Mouse (Mus musculus) lung, postnatal 0 days (tissue): ENCODE results near the gene Inhbc. TPM values are rescaled to one million over a fixed set of nuclear protein-coding genes. Genes with fewer than 3 reads are reported as not detected.

Experiments
- ATAC-seq: fragments of 200-750 bp; cut with Nextera tagmentation; 2 replicates; pipeline ENCODE4 v1.8.0; 2017; ENCODE audit warnings: moderate library complexity
- DNase-seq: peaks from one replicate; pipeline ENCODE4 v3.0.0-alpha.2; 2016; ENCODE audit warnings: low spot score
- H3K27ac ChIP-seq: fragments of 300-500 bp; sonication (generic); 2 replicates; pipeline ENCODE4 v1.5.1; 2014; ENCODE audit warnings: antibody characterized with exemption, mild to moderate bottlenecking, low read length, mixed read lengths
- H3K27me3 ChIP-seq: fragments of 300-500 bp; sonication (generic); replicated peaks from 2 replicates; pipeline ENCODE4 v1.6.1; 2014; ENCODE audit warnings: low read length, mixed read lengths; ENCODE audit not compliant: insufficient read depth
- H3K36me3 ChIP-seq: fragments of 300-500 bp; sonication (generic); 2 replicates; pipeline ENCODE4 v1.6.1; 2014; ENCODE audit warnings: low read length, mixed read lengths; ENCODE audit not compliant: insufficient read depth
- H3K4me1 ChIP-seq: fragments of 300-500 bp; sonication (generic); 2 replicates; pipeline ENCODE4 v1.6.1; 2014; ENCODE audit warnings: antibody characterized with exemption, low read depth, low read length, mixed read lengths; ENCODE audit not compliant: insufficient read depth
- H3K4me2 ChIP-seq: fragments of 300-500 bp; sonication (generic); replicated peaks from 2 replicates; pipeline ENCODE4 v1.6.1; 2014; ENCODE audit warnings: low read depth, mild to moderate bottlenecking, low read length, moderate library complexity, mixed read lengths
- H3K4me3 ChIP-seq: fragments of 300-500 bp; sonication (generic); 2 replicates; pipeline ENCODE4 v1.5.1; 2014; ENCODE audit warnings: low read depth, low read length
- H3K9ac ChIP-seq: fragments of 300-500 bp; sonication (generic); replicated peaks from 2 replicates; pipeline ENCODE4 v1.6.1; 2014; ENCODE audit warnings: low read depth, mild to moderate bottlenecking
- H3K9me3 ChIP-seq: fragments of 300-500 bp; sonication (generic); 2 replicates; pipeline ENCODE4 v1.6.1; 2016; ENCODE audit warnings: low read length, mixed read lengths
- CTCF ChIP-seq: IDR thresholded peaks from 2 replicates; pipeline ENCODE4 v1.5.1; 2016; ENCODE audit warnings: antibody characterized with exemption, mild to moderate bottlenecking
- EP300 ChIP-seq: IDR thresholded peaks from 2 replicates; pipeline ENCODE4 v1.6.1; 2016; ENCODE audit warnings: antibody characterized with exemption, mild to moderate bottlenecking, control low read depth
- WGBS: fragments of 180-500 bp; shearing (Covaris S2); extraction: QIAGEN DNeasy Blood & Tissue Kit; methylation state at CpG from one replicate; pipeline ENCODE4 v1.1.7; 2014; 5-methylcytosine and 5-hydroxymethylcytosine counted together
- polyA plus RNA-seq: library from polyadenylated mRNA; unstranded; fragments of >200 nt; fragmentation: Nextera tagmentation; extraction: Ambion mirVana; gene quantifications from 2 replicates; pipeline ENCODE4 v1.2.1, GENCODE M21; 2015

Gene Inhbc
- polyA plus RNA-seq, 1 experiment from 2014 or later = not detected

DNA sequence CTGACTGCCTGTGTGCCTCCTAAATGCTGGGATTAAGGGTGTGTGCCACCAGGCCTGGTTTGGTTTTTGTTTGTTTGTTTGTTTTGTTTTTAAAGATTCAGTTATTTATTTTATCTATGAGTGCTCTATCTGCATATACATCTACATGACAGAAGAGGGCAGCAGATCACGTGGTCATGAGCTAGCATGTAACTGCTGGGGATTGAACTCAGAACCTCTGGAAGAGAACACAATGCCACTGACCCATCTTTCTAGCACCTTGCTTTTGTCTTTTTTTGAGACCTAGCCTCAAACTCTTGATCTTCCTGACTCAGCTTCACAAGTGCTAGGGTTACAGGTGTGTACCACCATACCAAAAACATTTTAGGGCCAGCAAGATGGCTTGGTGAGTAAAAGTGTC, 35.0 kb downstream of the Inhbc start:
- Histone ChIP-seq H3K9ac (no peak overlapping the region), H3K4me1 (peaks cover 4% of the 10 kb centered on the region)

DNA sequence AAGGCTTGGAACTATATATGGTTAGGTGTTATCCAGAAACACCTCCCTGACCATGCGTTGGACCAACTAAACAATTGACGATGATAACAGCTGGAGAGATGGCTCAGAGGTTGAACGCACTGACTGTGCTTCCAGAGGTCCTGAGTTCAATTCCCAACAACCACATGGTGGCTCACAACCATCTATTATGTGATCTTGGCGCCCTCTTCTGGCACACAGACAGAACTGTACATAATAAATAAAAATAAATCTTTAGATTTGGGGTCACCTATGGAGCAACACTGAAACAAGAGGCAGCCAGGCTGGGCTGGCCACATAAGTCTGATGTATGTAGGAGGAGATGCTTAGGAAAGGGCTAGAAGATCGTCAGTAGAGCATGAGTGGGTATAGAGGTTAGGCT, 37.1 kb downstream of the Inhbc start:
- Histone ChIP-seq H3K9ac (no peak overlapping the region), H3K27ac (no peak overlapping the region), H3K4me1 (no peaks in the 10 kb centered on the region), H3K9me3 (no peaks in the 10 kb centered on the region), H3K4me2 (no peak overlapping the region), H3K36me3 (no peaks in the 10 kb centered on the region), H3K27me3 (peaks cover 14% of the 10 kb centered on the region; the same call in 1 of the 2 replicates), H3K4me3 (no peak overlapping the region)
- DNase-seq (no peak), ATAC-seq (no peak)
- TF ChIP-seq EP300 = no peak
- TF ChIP-seq CTCF = peak; percentile 47
- WGBS = 67% methylated on average over 5 of the region's 5 CpGs

More for the DNA sequence above, 35.0 kb downstream of the Inhbc start:
- WGBS = 58% methylated on average over 1 of the region's 1 CpGs
- TF ChIP-seq EP300 (no peak), CTCF (no peak)
- Histone ChIP-seq H3K9me3 (no peaks in the 10 kb centered on the region), H3K27ac (no peak overlapping the region), H3K4me3 (no peak overlapping the region), H3K36me3 (no peaks in the 10 kb centered on the region), H3K4me2 (no peak overlapping the region), H3K27me3 (peaks cover 14% of the 10 kb centered on the region; the same call in 1 of the 2 replicates)
- DNase-seq (no peak), ATAC-seq (no peak)

DNA sequence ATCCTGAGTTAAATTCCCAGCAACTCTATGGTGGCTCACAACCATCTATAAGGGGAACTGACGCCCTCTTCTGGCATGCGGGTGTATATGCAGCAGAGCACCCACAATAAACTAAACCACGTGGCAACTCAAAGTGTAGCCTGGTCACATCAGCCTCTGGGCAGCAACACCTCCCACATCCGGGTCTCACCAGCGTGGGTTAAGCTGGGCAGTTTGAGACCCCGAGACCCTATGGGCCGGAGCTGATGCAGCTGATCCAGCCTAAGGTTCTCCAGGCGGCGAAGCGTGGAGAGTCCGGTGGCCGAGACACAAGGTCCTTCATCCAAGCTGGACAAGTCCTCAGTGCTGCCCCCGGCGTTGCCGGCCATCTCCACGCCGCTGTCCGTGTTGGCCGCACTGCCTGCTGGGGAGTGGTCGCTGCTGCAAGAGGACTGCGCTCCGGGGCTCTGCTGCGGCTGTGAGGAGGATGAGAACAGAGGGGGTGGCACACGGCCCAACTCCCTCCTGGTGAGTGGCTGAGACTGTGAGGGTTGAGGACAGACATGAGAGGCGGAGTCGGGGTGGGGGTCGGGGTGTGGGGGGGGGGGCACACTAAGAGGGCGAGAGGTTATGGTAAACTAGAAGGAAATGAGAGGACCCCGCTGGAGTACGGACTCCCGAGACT, 37.9 kb downstream of the Inhbc start:
- no peak overlapping the region for H3K4me3 ChIP-seq
- no peaks in the 10 kb centered on the region for H3K4me1 ChIP-seq
- no peak overlapping the region for H3K27ac ChIP-seq
- no peak overlapping the region for H3K9ac ChIP-seq
- WGBS = 54% methylated on average over 31 of the region's 31 CpGs
- peak; percentile 36; the same call in 1 of the 2 replicates for TF ChIP-seq CTCF
- no peak for TF ChIP-seq EP300
- peak; percentile 35 for DNase-seq
- no peak for ATAC-seq
- no peaks in the 10 kb centered on the region for H3K36me3 ChIP-seq
- no peaks in the 10 kb centered on the region for H3K9me3 ChIP-seq
- H3K4me2 ChIP-seq = no peak overlapping the region
- H3K27me3 ChIP-seq = peaks cover 20% of the 10 kb centered on the region; the same call in 1 of the 2 replicates

DNA sequence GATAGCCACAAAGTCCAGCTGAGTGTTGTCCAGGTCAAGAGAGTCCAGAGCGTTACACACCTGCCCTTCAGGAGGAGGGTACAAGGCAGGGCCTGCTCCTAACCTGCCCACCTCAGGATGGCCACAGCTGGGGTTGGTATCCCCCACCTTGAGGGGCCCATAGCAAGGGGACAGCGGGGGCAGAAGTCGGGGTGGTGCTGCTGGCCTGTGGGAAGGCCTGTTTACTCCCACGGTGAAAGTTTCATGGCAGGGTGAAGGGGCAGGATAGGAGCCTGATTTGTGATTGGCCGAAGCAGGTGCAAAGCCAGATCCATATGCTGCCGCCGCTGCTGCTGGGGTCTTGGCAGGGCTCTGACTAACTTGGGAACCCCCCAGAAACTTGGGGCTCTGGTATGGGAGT, 40.0 kb downstream of the Inhbc start:
- 67% methylated on average over 7 of the region's 7 CpGs for WGBS
- no peak overlapping the region for H3K4me2 ChIP-seq
- H3K27ac ChIP-seq = no peak overlapping the region
- DNase-seq (no peak), ATAC-seq (no peak)
- no peaks in the 10 kb centered on the region for H3K36me3 ChIP-seq
- no peaks in the 10 kb centered on the region for H3K9me3 ChIP-seq
- no peak overlapping the region for H3K4me3 ChIP-seq
- H3K9ac ChIP-seq = no peak overlapping the region
- peaks cover 8% of the 10 kb centered on the region for H3K4me1 ChIP-seq
- peaks cover 38% of the 10 kb centered on the region for H3K27me3 ChIP-seq
- TF ChIP-seq CTCF (no peak), EP300 (no peak)

DNA sequence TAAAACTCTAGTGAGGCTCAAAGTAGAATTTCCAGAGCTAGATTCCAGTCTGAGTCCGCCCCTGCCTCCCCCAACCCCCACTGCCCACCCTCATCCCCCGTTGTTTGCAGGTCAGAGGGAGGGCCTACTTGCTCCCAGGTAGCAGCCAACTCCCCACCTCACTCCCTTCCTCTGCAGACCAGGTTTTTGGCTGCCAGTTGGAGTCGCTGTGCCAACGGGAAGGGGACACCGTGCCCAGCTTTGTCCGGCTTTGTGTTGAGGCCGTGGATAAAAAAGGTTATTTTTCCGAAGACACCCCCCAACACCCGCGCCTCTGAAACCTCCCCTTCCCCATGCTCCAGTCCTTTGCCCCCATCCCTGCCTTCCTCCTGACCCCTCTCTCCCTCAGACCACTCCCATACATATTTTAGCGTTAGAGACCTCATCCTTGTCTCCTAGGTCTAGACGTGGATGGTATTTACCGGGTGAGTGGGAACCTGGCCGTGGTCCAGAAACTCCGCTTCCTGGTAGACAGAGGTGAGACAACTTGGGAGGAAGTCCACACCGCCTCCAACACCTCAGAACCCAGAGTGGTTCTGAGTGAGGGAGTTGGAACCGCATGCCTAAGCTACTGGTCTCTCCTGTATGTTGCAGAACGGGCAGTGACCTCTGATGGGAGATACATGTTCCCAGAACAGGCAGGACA, 42.6 kb downstream of the Inhbc start:
- H3K27me3 ChIP-seq = peaks cover 56% of the 10 kb centered on the region
- no peak overlapping the region for H3K27ac ChIP-seq
- H3K4me2 ChIP-seq = no peak overlapping the region
- no peak for TF ChIP-seq CTCF
- TF ChIP-seq EP300 = no peak
- H3K4me1 ChIP-seq = peaks cover 8% of the 10 kb centered on the region
- no peaks in the 10 kb centered on the region for H3K9me3 ChIP-seq
- ATAC-seq = no peak
- no peak overlapping the region for H3K9ac ChIP-seq
- H3K4me3 ChIP-seq = no peak overlapping the region
- no peaks in the 10 kb centered on the region for H3K36me3 ChIP-seq
- 43% methylated on average over 18 of the region's 18 CpGs for WGBS
- DNase-seq = no peak

DNA sequence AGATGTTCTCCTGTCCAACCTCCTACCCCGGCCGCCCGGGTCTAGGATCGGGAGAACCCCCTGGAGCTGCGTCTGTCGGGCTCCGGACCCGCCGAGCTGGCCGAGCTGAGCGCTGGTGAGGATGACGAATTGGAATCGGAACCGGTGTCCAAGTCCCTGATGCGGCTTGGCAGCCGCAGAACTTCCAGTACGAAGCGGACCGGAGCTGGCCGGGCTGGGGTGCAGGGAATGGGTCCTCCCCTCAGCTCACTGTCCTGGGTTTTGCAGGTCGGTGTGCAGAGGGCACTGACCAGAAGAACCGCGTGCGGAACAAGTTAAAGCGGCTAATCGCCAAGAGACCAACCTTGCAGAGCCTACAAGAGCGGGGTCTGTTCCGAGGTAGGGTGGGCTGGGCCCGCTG, 43.4 kb downstream of the Inhbc start:
- ATAC-seq = peak; percentile 1; the same call in 1 of the 2 replicates
- peaks cover 52% of the 10 kb centered on the region for H3K27me3 ChIP-seq
- H3K36me3 ChIP-seq = no peaks in the 10 kb centered on the region
- no peak for TF ChIP-seq EP300
- TF ChIP-seq CTCF = no peak
- H3K9me3 ChIP-seq = no peaks in the 10 kb centered on the region
- H3K9ac ChIP-seq = no peak overlapping the region
- 10% methylated on average over 28 of the region's 29 CpGs for WGBS
- peak overlapping the region; percentile 69 for H3K4me2 ChIP-seq
- peaks cover 8% of the 10 kb centered on the region for H3K4me1 ChIP-seq
- no peak overlapping the region for H3K27ac ChIP-seq
- H3K4me3 ChIP-seq = peak overlapping the region; percentile 40
- DNase-seq = no peak
